In the genomic region with DNA sequence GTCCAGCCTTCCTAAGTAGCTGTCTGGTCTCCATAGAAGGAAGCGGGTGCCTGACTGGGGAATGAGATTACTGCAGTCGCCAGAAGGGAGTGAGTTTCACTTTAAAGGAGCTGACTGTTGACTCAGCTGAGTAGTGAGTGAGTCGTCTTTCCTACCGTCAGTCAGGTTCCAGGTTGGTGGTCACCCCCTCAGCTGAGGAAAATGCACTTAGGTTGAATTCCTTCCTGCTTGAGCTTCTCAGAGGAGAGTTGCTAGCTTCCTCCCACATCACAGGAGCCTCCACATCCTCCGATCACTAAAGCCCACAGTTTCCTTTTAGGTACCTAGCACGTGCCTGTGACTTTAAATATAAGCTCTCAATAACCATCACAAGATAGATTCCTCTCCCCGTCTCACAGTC, we compare ENCODE assay signal across 10 mouse cellular contexts.
DNase-seq lines count a peak whose midpoint lies in the region; ATAC-seq and TF ChIP-seq lines count a peak whose summit lies in the region.
"Had no signal": no experiment of that assay in that cellular context is flagged by ENCODE, and none has a peak within 500 bp of the region (broad histone marks: within the 10 kb centered on the region; RNA-seq: fewer than 3 reads in every experiment).

No protein-coding gene starts in this region.

- TF ChIP-seq CTCF in heart, postnatal 0 days (IDR thresholded peaks at IDR 0.05; ENCODE audit: low read depth): no peak
- TF ChIP-seq CTCF in cortical plate, adult 2 months (IDR thresholded peaks at IDR 0.05; ENCODE audit: extremely low read depth, insufficient read depth, low read length): no peak
- TF ChIP-seq CTCF in thymus, adult 2 months (IDR thresholded peaks at IDR 0.05; ENCODE audit: borderline replicate concordance, control insufficient read depth, extremely low read depth, insufficient read depth, low read length, poor library complexity): no peak

- H3K9ac ChIP-seq in heart, postnatal 0 days (replicated peaks; ENCODE audit: low read depth, low read length): no peak overlapping the region
- H3K9ac ChIP-seq in midbrain, embryonic 16.5 days (ENCODE audit: low read depth, low read length): no peak overlapping the region
- H3K9ac ChIP-seq in midbrain, embryonic 11.5 days (ENCODE audit: low read length): no peak overlapping the region

- H3K36me3 ChIP-seq in heart, postnatal 0 days (replicated peaks; ENCODE audit: control insufficient read depth, insufficient read depth, low read length): peaks cover 11% of the 10 kb centered on the region; the same call in 1 of the 2 replicates
- no peaks in the 10 kb centered on the region for H3K36me3 ChIP-seq in midbrain, embryonic 16.5 days (ENCODE audit: control insufficient read depth, insufficient read depth, low read length)
- no peaks in the 10 kb centered on the region for H3K36me3 ChIP-seq in midbrain, embryonic 11.5 days (ENCODE audit: control insufficient read depth, insufficient read depth, low read length)
- no peaks in the 10 kb centered on the region for H3K36me3 ChIP-seq in thymus, adult 2 months (ENCODE audit: control insufficient read depth, insufficient read depth, low read length)

- ATAC-seq in heart, postnatal 0 days (ENCODE audit: insufficient read depth, low read depth): no peak
- ATAC-seq in midbrain, embryonic 16.5 days: no peak
- no peak for ATAC-seq in midbrain, embryonic 11.5 days (ENCODE audit: low FRiP score)

- H3K9me3 ChIP-seq in heart, postnatal 0 days (replicated peaks; ENCODE audit: control insufficient read depth, low read length): no peaks in the 10 kb centered on the region
- no peaks in the 10 kb centered on the region for H3K9me3 ChIP-seq in midbrain, embryonic 16.5 days (replicated peaks; ENCODE audit: control insufficient read depth, low read length, poor library complexity, severe bottlenecking)
- no peaks in the 10 kb centered on the region for H3K9me3 ChIP-seq in midbrain, embryonic 11.5 days (ENCODE audit: control insufficient read depth, low read length)

- H3K27ac ChIP-seq in heart, postnatal 0 days (ENCODE audit: low read depth): peak overlapping the region; percentile 47
- H3K27ac ChIP-seq in midbrain, embryonic 16.5 days (ENCODE audit: low read length): no peak overlapping the region; the same call in 1 of the 2 replicates
- H3K27ac ChIP-seq in midbrain, embryonic 11.5 days (ENCODE audit: low read depth, low read length): no peak overlapping the region
- H3K27ac ChIP-seq in cortical plate, adult 2 months (ENCODE audit: insufficient read depth, low read length): no peak overlapping the region
- no peak overlapping the region for H3K27ac ChIP-seq in thymus, adult 2 months (ENCODE audit: control insufficient read depth, insufficient read depth, low read length)

- no peak for TF ChIP-seq EP300 in heart, postnatal 0 days (IDR thresholded peaks at IDR 0.05; ENCODE audit: low read depth)

- no peak for DNase-seq in heart, postnatal 0 days (ENCODE audit: low spot score)
- DNase-seq in heart, postnatal 4 days: no peak
- no peak for DNase-seq in midbrain, embryonic 11.5 days (ENCODE audit: low spot score, missing footprints)
- peak; percentile 55 for DNase-seq in thymus, adult 2 months
- DNase-seq in adipocyte (ENCODE audit: low spot score): no peak
- no peak for DNase-seq in urinary bladder, postnatal 14 days (ENCODE audit: low spot score)
- DNase-seq: cerebellum, adult 11-12 months; kidney, adult 8-10 months had no signal

- peaks cover 29% of the 10 kb centered on the region for H3K4me1 ChIP-seq in heart, postnatal 0 days (ENCODE audit: control insufficient read depth, insufficient read depth)
- 0 out of 2 replicates have a peak, but pooled peaks cover 14% of the 10 kb centered on the region for H3K4me1 ChIP-seq in midbrain, embryonic 16.5 days (ENCODE audit: control insufficient read depth, insufficient read depth, low read length)
- H3K4me1 ChIP-seq in midbrain, embryonic 11.5 days (ENCODE audit: control insufficient read depth, insufficient read depth, low read length): no peaks in the 10 kb centered on the region
- peaks cover 5% of the 10 kb centered on the region; the same call in 1 of the 2 replicates for H3K4me1 ChIP-seq in cortical plate, adult 2 months (ENCODE audit: control insufficient read depth, insufficient read depth, low read length)
- H3K4me1 ChIP-seq in thymus, adult 2 months (replicated peaks; ENCODE audit: control insufficient read depth, insufficient read depth, low read length): peaks cover 24% of the 10 kb centered on the region

- 22% methylated on average over 7 of the region's 7 CpGs for WGBS in heart, postnatal 0 days
- 40% methylated on average over 7 of the region's 7 CpGs for WGBS in midbrain, embryonic 16.5 days
- WGBS in midbrain, embryonic 11.5 days: 41% methylated on average over 7 of the region's 7 CpGs
- WGBS in thymus, adult 2 months: 4% methylated on average over 7 of the region's 7 CpGs

- peak overlapping the region; percentile 44 for H3K4me2 ChIP-seq in heart, postnatal 0 days (ENCODE audit: low read depth, low read length)
- H3K4me2 ChIP-seq in midbrain, embryonic 16.5 days (ENCODE audit: low read length): peak overlapping the region; percentile 60
- H3K4me2 ChIP-seq in midbrain, embryonic 11.5 days: no peak overlapping the region

- TF ChIP-seq POLR2A in cortical plate, adult 2 months (IDR thresholded peaks at IDR 0.05; ENCODE audit: extremely low read depth, insufficient read depth, low read length): 0 out of 2 replicates have a peak, but pooled peaks have one; percentile 25
- TF ChIP-seq POLR2A in thymus, adult 2 months (IDR thresholded peaks at IDR 0.05; ENCODE audit: control insufficient read depth, extremely low read depth, insufficient read depth, low read length, poor library complexity): no peak

- no peak overlapping the region for H3K4me3 ChIP-seq in heart, postnatal 0 days (ENCODE audit: low read depth, low read length)
- peak overlapping the region; percentile 18 for H3K4me3 ChIP-seq in midbrain, embryonic 16.5 days (ENCODE audit: low read depth, low read length)
- no peak overlapping the region for H3K4me3 ChIP-seq in midbrain, embryonic 11.5 days (ENCODE audit: low read depth, low read length)
- H3K4me3 ChIP-seq in cortical plate, adult 2 months (ENCODE audit: insufficient read depth, low read length): peak overlapping the region; percentile 56
- H3K4me3 ChIP-seq in thymus, adult 2 months (ENCODE audit: control insufficient read depth, insufficient read depth, low read length): no peak overlapping the region

- H3K27me3 ChIP-seq in heart, postnatal 0 days (ENCODE audit: control insufficient read depth, insufficient read depth, low read length): no peaks in the 10 kb centered on the region
- H3K27me3 ChIP-seq in midbrain, embryonic 16.5 days (ENCODE audit: control insufficient read depth, insufficient read depth, low read depth, low read length): no peaks in the 10 kb centered on the region
- no peaks in the 10 kb centered on the region for H3K27me3 ChIP-seq in midbrain, embryonic 11.5 days (ENCODE audit: control insufficient read depth, insufficient read depth, low read length)
- no peaks in the 10 kb centered on the region for H3K27me3 ChIP-seq in thymus, adult 2 months (ENCODE audit: control insufficient read depth, insufficient read depth, low read length)

Comparison
In these comparisons a context has a peak if more than half of its experiments do, and no peak if none do; other contexts are left out.
1. H3K4me3 ChIP-seq: peak in midbrain, embryonic 16.5 days (single experiment) and cortical plate, adult 2 months (single experiment); none in heart, postnatal 0 days (single experiment), midbrain, embryonic 11.5 days (single experiment) and thymus, adult 2 months (single experiment).